Mouse (Mus musculus) ES-E14 (cell line): ENCODE results near the gene Abcc5. TPM values are rescaled to one million over a fixed set of nuclear protein-coding genes. Genes with fewer than 3 reads are reported as not detected.

ENCODE experiments used
- DNase-seq: peaks from one replicate; pipeline ENCODE4 v3.0.0-alpha.2; 2013; ENCODE audit warnings: low read depth, low spot score
- H3K27ac ChIP-seq: 2 replicates; pipeline ENCODE4 v1.5.1; 2012; ENCODE audit warnings: low read depth, mild to moderate bottlenecking, low read length, moderate library complexity, mixed read lengths; ENCODE audit not compliant: poor library complexity, insufficient read depth, severe bottlenecking
- H3K36me3 ChIP-seq: 2 replicates; pipeline ENCODE4 v1.6.1; 2012; ENCODE audit warnings: mild to moderate bottlenecking, low read length, moderate library complexity, mixed read lengths; ENCODE audit not compliant: control insufficient read depth, poor library complexity, insufficient read depth, severe bottlenecking
- H3K4me1 ChIP-seq, 2 experiments: fragments of 150-350 bp in 1 of 2; sonication (generic) in 1 of 2; 2 replicates each; pipeline ENCODE4 v1.6.1; 2012; ENCODE audit warnings: low read length in 2 of 2, mild to moderate bottlenecking in 1 of 2, mixed read lengths in 1 of 2; ENCODE audit not compliant: control insufficient read depth in 2 of 2, insufficient read depth in 2 of 2, poor library complexity in 1 of 2
- H3K4me3 ChIP-seq, 2 experiments: fragments of 150-350 bp in 1 of 2; sonication (generic) in 1 of 2; 2 replicates each; pipeline ENCODE4 v1.5.1; 2012; ENCODE audit warnings: low read length in 2 of 2, low read depth in 1 of 2, mild to moderate bottlenecking in 1 of 2, mixed read lengths in 1 of 2; ENCODE audit not compliant: insufficient read depth in 1 of 2, poor library complexity in 1 of 2, severe bottlenecking in 1 of 2
- H3K9ac ChIP-seq: 2 replicates; pipeline ENCODE4 v1.6.1; 2012; ENCODE audit warnings: low read depth, mild to moderate bottlenecking, low read length, mixed read lengths; ENCODE audit not compliant: poor library complexity, insufficient read depth, severe bottlenecking
- H3K9me3 ChIP-seq: fragments of 150-350 bp; sonication (generic); 2 replicates; pipeline ENCODE4 v1.6.1; 2012; ENCODE audit warnings: low read depth, mild to moderate bottlenecking, low read length; ENCODE audit not compliant: control insufficient read depth, insufficient read depth
- CHD2 ChIP-seq: IDR thresholded peaks from 2 replicates; pipeline ENCODE4 v1.6.1; 2014; ENCODE audit warnings: mild to moderate bottlenecking, low read depth, low read length, inconsistent platforms
- HCFC1 ChIP-seq: IDR thresholded peaks from 2 replicates; pipeline ENCODE4 v1.6.1; 2012; ENCODE audit warnings: low read length, inconsistent platforms, borderline replicate concordance; ENCODE audit not compliant: insufficient read depth
- MAFK ChIP-seq: IDR thresholded peaks from 2 replicates; pipeline ENCODE4 v1.6.1; 2014; ENCODE audit warnings: mild to moderate bottlenecking, low read depth, low read length, inconsistent platforms; ENCODE audit not compliant: insufficient read depth
- ZC3H11A ChIP-seq: IDR thresholded peaks from 2 replicates; pipeline ENCODE4 v1.6.1; 2012; ENCODE audit warnings: low read depth, mild to moderate bottlenecking, inconsistent platforms, low read length, borderline replicate concordance
- ZNF384 ChIP-seq: IDR thresholded peaks from 2 replicates; pipeline ENCODE4 v1.6.1; 2012; ENCODE audit warnings: low read depth, low read length, inconsistent platforms
- in situ Hi-C, 2 experiments: fragments of 600-800 bp; cut with MboI; formaldehyde crosslinking; loops; one replicate each; pipeline ENCODE4 v1.15.1; 2025; ENCODE audit warnings: low sequenced_read_pairs in 2 of 2, inconsistent platforms in 1 of 2; ENCODE audit not compliant: unreplicated experiment in 2 of 2
- total RNA-seq: library from RNA; depleted of rRNA; stranded (reverse); fragments of 300-350 nt; gene quantifications from 2 replicates; pipeline ENCODE4 v1.2.3, GENCODE M21; 2012

The Abcc5 gene
- total RNA-seq, 1 experiment, result 159 TPM

DNA sequence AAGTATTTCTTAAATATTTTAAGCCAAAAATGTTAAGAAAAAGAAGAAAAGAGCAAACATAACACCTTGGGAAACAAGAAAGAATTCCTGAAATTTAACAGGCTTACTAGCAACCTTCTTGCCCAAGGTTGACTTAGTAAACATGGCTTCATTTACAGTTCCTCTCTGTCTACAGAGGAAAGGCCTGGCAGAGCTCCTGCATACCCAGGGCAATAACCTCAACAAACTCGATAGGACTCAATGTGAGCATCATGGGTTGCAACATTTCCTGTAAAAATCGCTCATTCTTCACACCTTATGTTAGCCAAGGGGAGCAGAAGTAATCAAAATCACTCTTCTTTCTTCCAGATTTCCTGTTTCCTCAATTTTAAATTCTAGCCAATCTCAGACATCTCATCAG lies 8.1 kb downstream of the Abcc5 start:
- in situ Hi-C loops, result no loop called here
- peaks cover 10% of the 10 kb centered on the region; the same call in 1 of the 2 replicates for H3K36me3 ChIP-seq
- no peaks in the 10 kb centered on the region for H3K9me3 ChIP-seq
- H3K4me3 ChIP-seq, result no peak overlapping the region
- H3K27ac ChIP-seq, result no peak overlapping the region
- no peak overlapping the region for H3K9ac ChIP-seq
- no peak for DNase-seq
- TF ChIP-seq CHD2, result no peak
- no peak for TF ChIP-seq ZNF384
- no peak for TF ChIP-seq HCFC1
- TF ChIP-seq MAFK, result no peak
- no peak for TF ChIP-seq ZC3H11A
- H3K4me1 ChIP-seq, result peaks cover 0 to 2% of the 10 kb centered on the region in 2 experiments; a peak in 2 of 4 replicates

DNA sequence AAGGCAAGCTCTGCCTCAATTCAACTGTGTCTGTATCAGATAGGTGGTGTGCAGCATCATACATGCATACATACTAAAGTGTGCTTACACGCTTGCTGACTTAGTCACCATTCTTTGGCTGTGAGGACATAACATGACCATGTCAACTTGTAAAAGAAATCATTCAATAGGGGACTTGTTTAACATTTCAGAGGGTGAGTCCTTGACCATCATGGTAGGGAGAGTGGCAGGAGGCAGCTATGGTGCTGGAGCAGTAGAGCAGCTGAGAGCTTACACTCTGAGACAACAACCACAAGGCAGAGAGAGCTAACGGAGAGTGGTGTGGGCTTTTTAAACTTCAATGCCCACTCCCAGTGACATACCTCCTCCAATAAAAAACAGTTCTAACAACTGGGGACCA lies 9.9 kb downstream of the Abcc5 start:
- H3K27ac ChIP-seq, result no peak overlapping the region
- TF ChIP-seq CHD2 (no peak), HCFC1 (no peak), ZC3H11A (no peak), MAFK (no peak), ZNF384 (no peak)
- in situ Hi-C loops, result no loop called here

GRCm38 (mm10) chr16:20415804-20416203 lies 10.4 kb downstream of the Abcc5 start:
- DNase-seq, result no peak
- Histone ChIP-seq H3K4me3 (no peak overlapping the region), H3K36me3 (peaks cover 4% of the 10 kb centered on the region), H3K9me3 (no peaks in the 10 kb centered on the region), H3K9ac (no peak overlapping the region), H3K27ac (no peak overlapping the region), H3K4me1 (peaks cover 0 to 6% of the 10 kb centered on the region in 2 experiments; a peak in 2 of 4 replicates)
- TF ChIP-seq ZC3H11A (no peak), MAFK (no peak), HCFC1 (no peak), ZNF384 (no peak), CHD2 (no peak)
- in situ Hi-C loops, result no loop called here

More for the DNA sequence above, 9.9 kb downstream of the Abcc5 start:
- Histone ChIP-seq H3K36me3 (peaks cover 8% of the 10 kb centered on the region), H3K4me3 (no peak overlapping the region), H3K9ac (no peak overlapping the region), H3K4me1 (peaks cover 0 to 6% of the 10 kb centered on the region in 2 experiments; a peak in 2 of 4 replicates), H3K9me3 (no peaks in the 10 kb centered on the region)
- no peak for DNase-seq

- Histone ChIP-seq H3K9me3 (no peaks in the 10 kb centered on the region), H3K4me3 (no peak overlapping the region), H3K36me3 (peaks cover 2% of the 10 kb centered on the region), H3K4me1 (peaks cover 0 to 6% of the 10 kb centered on the region in 2 experiments; a peak in 2 of 4 replicates), H3K27ac (no peak overlapping the region), H3K9ac (no peak overlapping the region)
- no peak for DNase-seq
- in situ Hi-C loops, result no loop called here
- TF ChIP-seq CHD2 (no peak), MAFK (no peak), ZNF384 (no peak), ZC3H11A (no peak), HCFC1 (no peak)
Measured at GRCm38 (mm10) chr16:20415211-20415610, 11.0 kb downstream of the Abcc5 start.

- Histone ChIP-seq H3K9me3 (no peaks in the 10 kb centered on the region), H3K4me3 (no peak overlapping the region), H3K27ac (no peak overlapping the region), H3K4me1 (peaks cover 0 to 6% of the 10 kb centered on the region in 2 experiments; a peak in 2 of 4 replicates), H3K9ac (no peak overlapping the region), H3K36me3 (peaks cover 2% of the 10 kb centered on the region; the same call in 1 of the 2 replicates)
- in situ Hi-C loops, result no loop called here
- no peak for DNase-seq
- TF ChIP-seq ZNF384 (no peak), MAFK (no peak), ZC3H11A (no peak), HCFC1 (no peak), CHD2 (no peak)
Measured at GRCm38 (mm10) chr16:20413870-20414331, 12.3 kb downstream of the Abcc5 start.
